Mouse (Mus musculus) olfactory bulb, adult 2 months (tissue): ENCODE data around the gene Pet117.
A peak's percentile ranks its signal among the peaks of the same experiment; 100 is the strongest.

Experiments used
- CTCF ChIP-seq: fragments of 200-500 bp; IDR thresholded peaks from 2 replicates; pipeline ENCODE4 v1.5.1; 2012; ENCODE audit warnings: low read depth, mild to moderate bottlenecking, low read length, moderate library complexity; ENCODE audit not compliant: insufficient read depth
- POLR2A ChIP-seq: fragments of 200-500 bp; IDR thresholded peaks from 2 replicates; pipeline ENCODE4 v1.6.1; 2012; ENCODE audit warnings: mild to moderate bottlenecking, low read depth, low read length, moderate library complexity; ENCODE audit not compliant: insufficient read depth

GRCm38 (mm10) chr2:144369020-144369421, 225 bp downstream of the Pet117 start:
- TF ChIP-seq POLR2A (peak; percentile 81), CTCF (no peak)
